Mouse (Mus musculus) frontal cortex, adult 2 months (tissue): Measurements from ENCODE around the gene Olfr1480. TPM values are rescaled to one million over a fixed set of nuclear protein-coding genes. Genes with fewer than 3 reads are reported as not detected.

Experiments used
- DNase-seq, 2 experiments: peaks; one replicate each; pipeline ENCODE4 v3.0.0; 2022; ENCODE audit warnings: low spot score in 1 of 2; ENCODE audit errors: extremely low spot score in 1 of 2
- polyA plus RNA-seq: library from polyadenylated mRNA; depleted of rRNA; stranded (reverse); fragments of >200 nt; gene quantifications from 2 replicates; pipeline ENCODE4 v1.2.3, GENCODE M21; 2012; rRNA removed

The Olfr1480 gene
- polyA plus RNA-seq = not detected in 2 replicates

DNA sequence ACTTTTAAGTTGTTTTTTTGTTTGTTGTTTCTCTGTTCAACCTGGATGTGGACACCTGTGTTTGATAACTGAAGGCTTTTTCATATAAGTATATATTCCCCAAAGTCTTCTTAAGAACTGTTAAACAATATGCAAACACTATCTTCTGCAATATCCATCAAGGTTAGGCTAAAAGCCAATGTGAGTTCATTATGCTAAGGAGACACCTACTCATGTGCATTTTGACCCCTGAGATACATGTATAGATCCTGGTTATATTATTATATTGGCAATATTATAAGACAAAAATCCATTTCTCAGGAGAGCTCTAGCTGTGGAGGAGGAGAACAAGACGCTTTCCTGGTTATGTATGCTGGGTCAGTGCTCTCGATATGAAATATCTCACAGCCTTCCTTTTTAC, at the start of gene Olfr1480:
Gene Olfr1480, plus strand, starts transcription at position 301 of the 400 bp plus-strand sequence.
- DNase-seq = no peak

DNA sequence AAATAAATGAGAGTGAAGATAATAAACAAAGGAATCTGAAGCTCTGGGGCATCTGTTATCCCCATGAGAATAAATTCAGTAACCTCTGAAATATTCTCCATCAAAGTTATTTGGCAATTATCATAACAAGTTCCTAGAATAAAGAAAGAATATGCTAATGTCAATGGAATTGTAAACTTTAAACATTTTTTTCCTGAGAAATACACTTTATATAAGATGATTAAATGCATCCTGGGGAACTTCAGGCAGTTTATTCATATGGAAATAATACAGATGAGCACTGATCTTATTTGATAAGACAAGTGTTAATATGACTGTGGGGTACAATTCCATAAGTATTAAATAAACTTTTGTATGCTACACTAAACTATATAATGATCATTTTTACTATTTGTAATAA, 47.6 kb upstream of the Olfr1480 start, which contains the start of gene Olfr1475:
Gene Olfr1475, minus strand, starts transcription at position 101 of the 400 bp plus-strand sequence.
- no peak for DNase-seq

- no peak for DNase-seq
Observed at GRCm38 (mm10) chr19:13500246-13500645, 27.5 kb upstream of the Olfr1480 start, which contains the start of gene Olfr1477. TSS of gene Olfr1477 (plus strand) at chr19:13500546.

Other genes starting within 250 kb of the Olfr1480 start
- not detected in 2 replicates for gene Olfr1465, start 212.4 kb upstream of the Olfr1480 start, polyA plus RNA-seq
- gene Olfr1466, start 189.1 kb upstream of the Olfr1480 start, polyA plus RNA-seq = not detected in 2 replicates
- not detected in 2 replicates for gene Olfr1467, start 165.7 kb upstream of the Olfr1480 start, polyA plus RNA-seq
- not detected in 2 replicates for gene Olfr1469, start 120.1 kb upstream of the Olfr1480 start, polyA plus RNA-seq
- gene Olfr1471, start 84.5 kb upstream of the Olfr1480 start, polyA plus RNA-seq = not detected in 2 replicates
- not detected in 2 replicates for gene Olfr1472, start 71.8 kb upstream of the Olfr1480 start, polyA plus RNA-seq
- not detected in 2 replicates for gene Olfr1474, start 58.3 kb upstream of the Olfr1480 start, polyA plus RNA-seq
- gene Olfr1475, start 47.7 kb upstream of the Olfr1480 start, polyA plus RNA-seq = not detected in 2 replicates
- gene Olfr1477, start 27.4 kb upstream of the Olfr1480 start, polyA plus RNA-seq = 0.02 TPM in 1 of 2 replicates, not detected in the other
- not detected in 2 replicates for gene Olfr1484, start 55.6 kb downstream of the Olfr1480 start, polyA plus RNA-seq
- gene Olfr1487, start 89.5 kb downstream of the Olfr1480 start, polyA plus RNA-seq = not detected in 2 replicates
- not detected in 2 replicates for gene Olfr1489, start 103.7 kb downstream of the Olfr1480 start, polyA plus RNA-seq
- gene Olfr1490, start 123.2 kb downstream of the Olfr1480 start, polyA plus RNA-seq = not detected in 2 replicates
- gene Olfr1491, start 169.4 kb downstream of the Olfr1480 start, polyA plus RNA-seq = 0.11 TPM in 1 of 2 replicates, not detected in the other
- gene Olfr1493-ps1, start 195.4 kb downstream of the Olfr1480 start, polyA plus RNA-seq = not detected in 2 replicates
- gene Olfr1494, start 211.8 kb downstream of the Olfr1480 start, polyA plus RNA-seq = not detected in 2 replicates
- not detected in 2 replicates for gene Olfr1495, start 236.7 kb downstream of the Olfr1480 start, polyA plus RNA-seq
- gene Olfr1496, start 250.0 kb downstream of the Olfr1480 start, polyA plus RNA-seq = 0.14 and 0.48 TPM in 2 replicates